Mouse (Mus musculus) CH12.LX (cell line): ENCODE results near the gene Ugt1a6a. TPM values are rescaled to one million over a fixed set of nuclear protein-coding genes. Genes with fewer than 3 reads are reported as not detected.
"Not testable (repeated sequence)": the region's sequence is repeated elsewhere in the genome, so short reads cannot be mapped to it uniquely, and the experiment has no call there.

Experiments
- DNase-seq: peaks from one replicate; pipeline ENCODE4 v3.0.0-alpha.2; 2013; ENCODE audit errors: extremely low read depth
- H3K27ac ChIP-seq: 2 replicates; pipeline ENCODE4 v1.5.1; 2012; ENCODE audit warnings: low read depth, mild to moderate bottlenecking, control low read depth, moderate library complexity; ENCODE audit not compliant: insufficient read depth
- H3K27me3 ChIP-seq: replicated peaks from 2 replicates; pipeline ENCODE3; 2012; ENCODE audit warnings: inconsistent platforms
- H3K36me3 ChIP-seq, 2 experiments: replicated peaks in 1 of 2; 2 replicates each; pipeline versions ENCODE3 to v1.6.1; 2012; ENCODE audit warnings: inconsistent platforms in 1 of 2, low read length in 1 of 2, mild to moderate bottlenecking in 1 of 2, mixed read lengths in 1 of 2, moderate library complexity in 1 of 2; ENCODE audit not compliant: control insufficient read depth in 1 of 2, insufficient read depth in 1 of 2
- H3K4me1 ChIP-seq, 2 experiments: 2 replicates each; pipeline ENCODE4 v1.6.1; 2012; ENCODE audit warnings: inconsistent platforms in 1 of 2, moderate library complexity in 1 of 2; ENCODE audit not compliant: insufficient read depth in 2 of 2, control insufficient read depth in 1 of 2
- H3K4me2 ChIP-seq: 2 replicates; pipeline ENCODE4 v1.6.1; 2012; ENCODE audit warnings: low read depth, mild to moderate bottlenecking, control low read depth; ENCODE audit not compliant: poor library complexity, insufficient read depth, severe bottlenecking
- H3K4me3 ChIP-seq, 3 experiments: fragments of 150-350 bp in 1 of 3; sonication (generic) in 1 of 3; replicated peaks in 1 of 3; 2 replicates each; pipeline versions ENCODE3 to v1.5.1; 2011 to 2012; ENCODE audit warnings: low read depth in 2 of 3, low read length in 2 of 3, mild to moderate bottlenecking in 2 of 3, moderate library complexity in 2 of 3, control low read depth in 1 of 3, improper control_type of control experiment in 1 of 3, inconsistent platforms in 1 of 3, mixed read lengths in 1 of 3; ENCODE audit not compliant: poor library complexity in 1 of 3
- H3K79me2 ChIP-seq: replicated peaks from 2 replicates; pipeline ENCODE4 v1.6.1; 2012; ENCODE audit warnings: mild to moderate bottlenecking, moderate library complexity; ENCODE audit not compliant: control insufficient read depth, poor library complexity, insufficient read depth, severe bottlenecking; ENCODE audit errors: extremely low read depth
- H3K9ac ChIP-seq: 2 replicates; pipeline ENCODE4 v1.6.1; 2012; ENCODE audit warnings: low read depth, mild to moderate bottlenecking, control low read depth, moderate library complexity; ENCODE audit not compliant: insufficient read depth
- H3K9me3 ChIP-seq: replicated peaks from 2 replicates; pipeline ENCODE3; 2012; ENCODE audit warnings: low read length, inconsistent platforms, mixed read lengths
- CHD1 ChIP-seq: IDR thresholded peaks from 2 replicates; pipeline ENCODE4 v1.6.1; 2012; ENCODE audit warnings: low read depth, low read length, improper control_type of control experiment, inconsistent platforms
- E2F4 ChIP-seq: IDR thresholded peaks from 2 replicates; pipeline ENCODE4 v1.6.1; 2011; ENCODE audit warnings: low read depth, low read length, improper control_type of control experiment; ENCODE audit not compliant: insufficient replicate concordance
- ETS1 ChIP-seq: conservative IDR thresholded peaks from 2 replicates; pipeline ENCODE4 v1.6.1; 2012; ENCODE audit warnings: low read depth, mild to moderate bottlenecking, inconsistent platforms, low read length, improper control_type of control experiment, moderate library complexity
- GABPA ChIP-seq: IDR thresholded peaks from 2 replicates; pipeline ENCODE4 v1.6.1; 2012; ENCODE audit warnings: low read depth, low read length, improper control_type of control experiment, inconsistent platforms; ENCODE audit not compliant: insufficient replicate concordance
- IRF4 ChIP-seq: IDR thresholded peaks from 2 replicates; pipeline ENCODE4 v1.6.1; 2014; ENCODE audit warnings: low read depth, mild to moderate bottlenecking, inconsistent platforms, low read length, improper control_type of control experiment
- JUN ChIP-seq: IDR thresholded peaks from 2 replicates; pipeline ENCODE4 v1.6.1; 2011; ENCODE audit warnings: low read depth, mild to moderate bottlenecking, low read length, improper control_type of control experiment, moderate library complexity; ENCODE audit not compliant: insufficient read depth
- KAT2A ChIP-seq: IDR thresholded peaks from 2 replicates; pipeline ENCODE4 v1.6.1; 2012; ENCODE audit warnings: low read length, improper control_type of control experiment, inconsistent platforms; ENCODE audit not compliant: insufficient replicate concordance
- NELFE ChIP-seq: IDR thresholded peaks from 2 replicates; pipeline ENCODE4 v1.6.1; 2011; ENCODE audit warnings: low read depth, low read length, improper control_type of control experiment
- PAX5 ChIP-seq: IDR thresholded peaks from 2 replicates; pipeline ENCODE4 v1.6.1; 2012; ENCODE audit warnings: low read length, inconsistent platforms, mixed read lengths
- POLR2A ChIP-seq: IDR thresholded peaks from 2 replicates; pipeline ENCODE4 v1.6.1; 2011; ENCODE audit warnings: low read depth, mild to moderate bottlenecking, improper control_type of control experiment, low read length
- RAD21 ChIP-seq: IDR thresholded peaks from 2 replicates; pipeline ENCODE4 v1.6.1; 2011; ENCODE audit warnings: low read depth, mild to moderate bottlenecking, low read length, improper control_type of control experiment, moderate library complexity
- RCOR1 ChIP-seq: conservative IDR thresholded peaks from 2 replicates; pipeline ENCODE4 v1.6.1; 2012; ENCODE audit warnings: low read depth, mild to moderate bottlenecking, inconsistent platforms, low read length, improper control_type of control experiment
- SIN3A ChIP-seq: IDR thresholded peaks from 2 replicates; pipeline ENCODE4 v1.6.1; 2012; ENCODE audit warnings: low read length, improper control_type of control experiment, inconsistent platforms
- SMC3 ChIP-seq: IDR thresholded peaks from 2 replicates; pipeline ENCODE4 v1.6.1; 2011; ENCODE audit warnings: low read depth, low read length, improper control_type of control experiment
- ZKSCAN1 ChIP-seq: IDR thresholded peaks from 2 replicates; pipeline ENCODE4 v1.6.1; 2012; ENCODE audit warnings: low read depth, inconsistent platforms, low read length, improper control_type of control experiment, borderline replicate concordance
- ZNF384 ChIP-seq: IDR thresholded peaks from 2 replicates; pipeline ENCODE4 v1.6.1; 2012; ENCODE audit warnings: low read depth, low read length, improper control_type of control experiment, inconsistent platforms
- dilution Hi-C: fragments of 300-500 bp; cut with MboI; formaldehyde crosslinking; loops from 2 replicates; pipeline ENCODE4 v1.14.3; 2020; ENCODE audit warnings: low sequenced_read_pairs; ENCODE audit not compliant: extremely low pct_unique_long_range_greater_than_20kb, extremely low pct_ligation_motif_present
- in situ Hi-C: fragments of 300-500 bp; cut with MboI; formaldehyde crosslinking; loops from 3 replicates; pipeline ENCODE4 v1.14.3; 2019; ENCODE audit warnings: low sequenced_read_pairs, low pct_ligation_motif_present, low pct_unique_long_range_greater_than_20kb, mixed read lengths
- polyA plus RNA-seq: library from polyadenylated mRNA; unstranded; fragments of >175 nt; gene quantifications from 2 replicates; pipeline ENCODE4 v1.2.1, GENCODE M21; 2012; ENCODE audit warnings: low read depth; ENCODE audit not compliant: insufficient read length
- total RNA-seq, 2 experiments: library from RNA; depleted of rRNA; stranded (reverse); fragments of 300-350 nt in 1 of 2; fragments of >200 nt in 1 of 2; gene quantifications; 2 replicates each; pipeline ENCODE4 v1.2.3; 2012 to 2014

Gene Ugt1a6a
- total and polyA plus RNA-seq, 3 experiments: 0.19 to 0.43 (median 0.30) TPM

DNA sequence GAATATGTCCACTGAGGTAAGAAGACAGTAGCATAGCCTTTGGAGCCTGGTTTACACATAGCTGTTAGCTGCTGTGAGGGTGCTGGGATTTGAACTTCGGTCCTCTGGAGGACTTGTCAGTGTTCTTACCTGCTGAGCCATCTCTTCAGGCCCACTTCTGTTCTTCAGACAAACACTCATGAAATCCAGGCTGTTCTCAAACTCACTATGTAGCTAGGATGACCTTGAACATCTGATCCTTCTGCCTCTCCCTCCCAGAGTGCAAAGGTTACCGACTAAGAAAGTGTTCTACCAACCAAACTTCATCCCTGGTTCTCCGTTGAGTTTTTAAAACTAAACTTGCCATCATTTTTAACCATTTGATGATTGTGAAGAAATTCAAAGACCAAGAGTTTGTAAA lies 2.7 kb downstream of the Ugt1a6a start:
- DNase-seq: no peak
- Histone ChIP-seq H3K79me2 (no peaks in the 10 kb centered on the region), H3K27me3 (no peaks in the 10 kb centered on the region), H3K9ac (no peak overlapping the region), H3K27ac (no peak overlapping the region), H3K4me2 (no peak overlapping the region), H3K4me3 (no peak overlapping the region), H3K9me3 (no peaks in the 10 kb centered on the region), H3K36me3 (no peaks in the 10 kb centered on the region), H3K4me1 (peaks cover 0 to 35% of the 10 kb centered on the region in 2 experiments; a peak in 3 of 4 replicates)
- TF ChIP-seq GABPA (no peak), SIN3A (no peak), NELFE (no peak), ZKSCAN1 (no peak), SMC3 (no peak), RCOR1 (no peak), E2F4 (no peak), POLR2A (no peak), KAT2A (no peak)
- dilution Hi-C loops: no loop called here
- in situ Hi-C loops: loop anchor here (10.0 kb wide), 1 partner anchor 148 kb away; no protein-coding TSS in a partner anchor

DNA sequence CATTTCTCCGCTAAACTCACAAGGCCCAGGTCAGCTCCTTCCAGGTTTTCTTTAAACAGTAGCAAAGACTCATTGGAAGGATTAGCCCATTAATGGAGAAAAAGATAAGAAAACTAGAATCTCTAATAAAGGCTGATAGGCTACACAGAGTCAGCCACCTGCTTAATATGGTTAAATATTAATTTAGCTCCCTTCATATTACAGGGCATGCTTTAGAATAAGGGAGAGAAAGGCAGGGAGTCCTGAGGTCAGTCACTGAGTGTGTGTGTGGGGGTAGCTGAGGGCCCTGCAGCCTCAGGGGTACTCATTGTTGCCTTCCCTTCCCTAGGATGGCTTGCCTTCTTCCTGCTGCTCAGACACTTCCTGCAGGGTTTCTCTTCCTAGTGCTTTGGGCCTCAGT lies 3.5 kb downstream of the Ugt1a6a start:
- no peak overlapping the region for H3K4me3 ChIP-seq
- H3K4me1 ChIP-seq: peaks cover 0 to 34% of the 10 kb centered on the region in 2 experiments; a peak in 3 of 4 replicates
- no peaks in the 10 kb centered on the region for H3K9me3 ChIP-seq
- in situ Hi-C loops: loop anchor here (10.0 kb wide), 1 partner anchor 147 kb away; no protein-coding TSS in a partner anchor
- TF ChIP-seq E2F4: no peak
- TF ChIP-seq RAD21: no peak
- TF ChIP-seq SIN3A: no peak
- TF ChIP-seq ZKSCAN1: no peak
- no peak for TF ChIP-seq IRF4
- no peak for TF ChIP-seq CHD1
- no peak for TF ChIP-seq RCOR1
- no peak for TF ChIP-seq ETS1
- no peak for TF ChIP-seq NELFE
- TF ChIP-seq ZNF384: no peak
- TF ChIP-seq JUN: no peak
- no peak for TF ChIP-seq PAX5
- TF ChIP-seq, all 38 proteins: peak for 0
- Histone ChIP-seq H3K27me3 (no peaks in the 10 kb centered on the region), H3K9ac (no peak overlapping the region), H3K36me3 (no peaks in the 10 kb centered on the region), H3K4me2 (no peak overlapping the region), H3K79me2 (no peaks in the 10 kb centered on the region), H3K27ac (no peak overlapping the region)
- DNase-seq: no peak
- dilution Hi-C loops: no loop called here

DNA sequence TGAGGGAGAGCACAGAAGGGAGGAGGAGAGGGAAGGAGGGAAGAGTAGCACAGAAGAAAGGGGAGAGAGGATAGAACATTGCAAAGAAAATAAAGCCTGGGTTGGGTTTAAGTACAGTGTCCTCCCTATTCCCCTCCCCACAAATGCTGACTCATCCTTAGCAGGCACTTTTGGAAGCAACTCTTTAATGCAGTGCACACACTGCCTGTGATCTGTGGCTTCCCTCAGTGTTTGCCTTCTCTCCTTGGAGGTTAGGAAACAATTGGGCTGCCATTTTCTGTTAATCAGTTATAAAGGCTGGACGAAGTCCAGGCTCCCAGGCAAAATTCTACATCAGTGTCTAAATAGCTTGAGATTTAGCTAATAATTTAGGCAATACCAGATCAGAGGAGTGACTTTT lies 5.9 kb downstream of the Ugt1a6a start:
- H3K4me2 ChIP-seq, H3K4me3 ChIP-seq, H3K27me3 ChIP-seq, in situ Hi-C loops, H3K9me3 ChIP-seq, dilution Hi-C loops, H3K79me2 ChIP-seq, H3K9ac ChIP-seq, H3K36me3 ChIP-seq, H3K27ac ChIP-seq, DNase-seq: not testable (repeated sequence)
- H3K4me1 ChIP-seq: peaks cover 0 to 15% of the 10 kb centered on the region in 2 experiments; a peak in 2 of 4 replicates
